Mouse (Mus musculus) heart, embryonic 15.5 days (tissue): ENCODE results near the gene Cmas. TPM values are rescaled to one million over a fixed set of nuclear protein-coding genes. Genes with fewer than 3 reads are reported as not detected.

Experiments used
- ATAC-seq: fragments of 200-750 bp; cut with Nextera tagmentation; replicated peaks from 2 replicates; pipeline ENCODE4 v1.8.0; 2017; ENCODE audit warnings: low read depth, moderate TSS enrichment; ENCODE audit not compliant: insufficient number of reproducible peaks, insufficient read depth, low FRiP score
- H3K27ac ChIP-seq: fragments of 300-500 bp; sonication (generic); 2 replicates; pipeline ENCODE4 v1.5.1; 2015; ENCODE audit warnings: mild to moderate bottlenecking, inconsistent platforms
- H3K27me3 ChIP-seq: fragments of 300-500 bp; sonication (generic); 2 replicates; pipeline ENCODE4 v1.6.1; 2015; ENCODE audit warnings: inconsistent platforms
- H3K36me3 ChIP-seq: fragments of 300-500 bp; sonication (generic); 2 replicates; pipeline ENCODE4 v1.6.1; 2015; ENCODE audit warnings: mild to moderate bottlenecking, inconsistent platforms
- H3K4me1 ChIP-seq: fragments of 300-500 bp; sonication (generic); replicated peaks from 2 replicates; pipeline ENCODE4 v1.6.1; 2015; ENCODE audit warnings: inconsistent platforms
- H3K4me2 ChIP-seq: fragments of 300-500 bp; sonication (generic); 2 replicates; pipeline ENCODE4 v1.6.1; 2015; ENCODE audit warnings: inconsistent platforms, mild to moderate bottlenecking, moderate library complexity
- H3K4me3 ChIP-seq: fragments of 300-500 bp; sonication (generic); 2 replicates; pipeline ENCODE4 v1.5.1; 2015; ENCODE audit warnings: mild to moderate bottlenecking, inconsistent platforms
- H3K9ac ChIP-seq: fragments of 300-500 bp; sonication (generic); 2 replicates; pipeline ENCODE4 v1.6.1; 2015; ENCODE audit warnings: mild to moderate bottlenecking, inconsistent platforms
- H3K9me3 ChIP-seq: fragments of 300-500 bp; sonication (generic); replicated peaks from 2 replicates; pipeline ENCODE4 v1.6.1; 2016; ENCODE audit warnings: inconsistent platforms
- WGBS: fragments of 180-500 bp; shearing (Covaris S2); methylation state at CpG from one replicate; pipeline ENCODE4 v1.1.7; 2015; ENCODE audit warnings: mixed read lengths; 5-methylcytosine and 5-hydroxymethylcytosine counted together
- polyA plus RNA-seq: library from polyadenylated mRNA; unstranded; fragments of >200 nt; fragmentation: Nextera tagmentation; extraction: Ambion mirVana; gene quantifications from 2 replicates; pipeline ENCODE4 v1.2.1, GENCODE M21; 2015

Gene Cmas
- 83.4 and 92.1 TPM in 2 replicates for polyA plus RNA-seq

DNA sequence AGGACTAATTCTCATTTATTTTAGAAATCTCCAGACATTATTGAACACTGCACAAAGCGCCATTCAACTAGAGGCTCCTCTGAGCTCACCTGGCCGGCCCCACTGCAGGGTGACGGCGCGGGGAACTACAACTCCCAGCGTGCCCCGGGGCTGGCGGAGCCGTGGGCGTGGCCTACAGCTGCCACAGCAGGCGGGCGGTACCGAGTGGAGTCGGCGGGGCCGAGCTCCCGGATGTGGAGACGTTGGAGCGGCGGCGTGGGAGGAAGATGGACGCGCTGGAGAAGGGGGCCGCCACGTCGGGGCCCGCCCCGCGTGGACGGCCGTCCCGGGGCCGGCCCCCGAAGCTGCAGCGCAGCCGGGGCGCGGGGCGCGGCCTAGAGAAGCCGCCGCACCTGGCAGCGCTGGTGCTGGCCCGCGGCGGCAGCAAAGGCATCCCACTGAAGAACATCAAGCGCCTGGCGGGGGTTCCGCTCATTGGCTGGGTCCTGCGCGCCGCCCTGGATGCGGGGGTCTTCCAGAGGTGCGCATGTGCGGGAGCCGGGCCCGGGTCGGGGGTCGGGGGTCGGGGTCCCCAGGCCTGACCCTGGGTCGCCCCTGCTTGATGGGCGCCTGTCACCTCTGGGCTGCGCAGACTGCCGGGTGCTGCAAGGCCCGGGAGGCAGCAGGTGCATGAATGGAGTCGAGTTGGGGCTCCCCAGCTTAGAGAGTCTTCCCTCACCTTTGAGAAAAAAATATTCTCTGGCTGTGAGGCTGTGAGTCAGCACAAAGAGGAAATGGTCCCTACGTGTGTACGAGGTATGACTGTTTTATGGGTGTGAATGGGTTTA is at the start of gene Cmas:
TSS of gene Cmas (plus strand) at position 180 of the 827 bp plus-strand sequence.
- Histone ChIP-seq H3K9me3 (no peaks in the 10 kb centered on the region), H3K36me3 (peaks cover 4% of the 10 kb centered on the region; the same call in 1 of the 2 replicates), H3K9ac (peak within 1 kb of the TSS; percentile 84), H3K4me1 (peaks cover 17% of the 10 kb centered on the region), H3K4me2 (peak within 1 kb of the TSS; percentile 88), H3K27me3 (no peaks in the 10 kb centered on the region), H3K27ac (peak within 1 kb of the TSS; percentile 87), H3K4me3 (peak within 1 kb of the TSS; percentile 84)
- ATAC-seq = peak; percentile 92
- under 1% methylated on average over 65 of the region's 68 CpGs for WGBS

DNA sequence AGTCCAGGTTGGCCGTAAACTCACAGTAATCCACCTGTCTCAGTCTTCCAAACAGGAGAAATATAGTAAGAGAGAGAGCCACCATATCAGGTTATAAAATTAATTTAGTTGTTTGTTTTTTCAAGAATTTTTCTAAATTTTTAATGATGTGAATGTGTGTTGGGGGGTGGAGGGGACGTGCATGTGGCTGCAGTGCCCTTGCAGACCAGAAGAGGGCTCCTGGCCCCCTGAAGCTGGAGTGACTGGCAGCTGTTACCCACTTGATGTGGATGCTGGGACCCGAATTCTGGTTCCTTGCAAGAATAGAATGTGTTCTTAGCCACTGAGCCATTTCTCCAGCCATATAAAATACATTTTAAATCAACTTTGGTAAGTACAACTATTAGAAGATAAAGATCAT is 49.8 kb upstream of the Cmas start:
- Histone ChIP-seq H3K4me2 (no peak overlapping the region), H3K4me1 (peaks cover 21% of the 10 kb centered on the region), H3K4me3 (no peak overlapping the region), H3K9ac (no peak overlapping the region), H3K36me3 (no peaks in the 10 kb centered on the region), H3K27ac (no peak overlapping the region), H3K27me3 (no peaks in the 10 kb centered on the region), H3K9me3 (no peaks in the 10 kb centered on the region)
- 84% methylated on average over 3 of the region's 3 CpGs for WGBS
- no peak for ATAC-seq

DNA sequence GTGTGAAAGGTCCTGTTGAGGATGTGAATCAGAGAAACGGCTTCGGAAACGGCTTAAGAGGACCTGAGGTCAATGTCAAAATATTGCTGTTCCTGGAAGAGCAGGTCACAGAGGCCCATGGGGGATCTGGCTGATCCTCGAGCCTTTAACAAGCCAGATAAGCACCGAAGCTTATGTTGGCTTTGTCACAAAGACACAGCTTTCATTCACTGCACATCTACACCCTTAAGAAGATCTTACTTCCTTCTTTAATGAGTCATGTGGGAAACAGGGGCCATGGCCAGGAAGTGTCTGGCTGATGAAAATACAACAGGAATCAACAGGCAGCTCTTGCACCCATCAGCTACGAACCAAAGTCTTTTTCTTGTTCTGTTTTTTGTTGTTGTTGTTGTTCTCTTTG is 48.1 kb upstream of the Cmas start:
- no peak overlapping the region for H3K4me3 ChIP-seq
- H3K36me3 ChIP-seq = no peaks in the 10 kb centered on the region
- no peaks in the 10 kb centered on the region for H3K9me3 ChIP-seq
- H3K4me1 ChIP-seq = peaks cover 14% of the 10 kb centered on the region
- no peak overlapping the region for H3K9ac ChIP-seq
- H3K27me3 ChIP-seq = no peaks in the 10 kb centered on the region
- no peak overlapping the region for H3K4me2 ChIP-seq
- ATAC-seq = no peak
- H3K27ac ChIP-seq = 0 out of 2 replicates have a peak overlapping the region, but pooled peaks have one; percentile 5
- 55% methylated on average over 6 of the region's 6 CpGs for WGBS

DNA sequence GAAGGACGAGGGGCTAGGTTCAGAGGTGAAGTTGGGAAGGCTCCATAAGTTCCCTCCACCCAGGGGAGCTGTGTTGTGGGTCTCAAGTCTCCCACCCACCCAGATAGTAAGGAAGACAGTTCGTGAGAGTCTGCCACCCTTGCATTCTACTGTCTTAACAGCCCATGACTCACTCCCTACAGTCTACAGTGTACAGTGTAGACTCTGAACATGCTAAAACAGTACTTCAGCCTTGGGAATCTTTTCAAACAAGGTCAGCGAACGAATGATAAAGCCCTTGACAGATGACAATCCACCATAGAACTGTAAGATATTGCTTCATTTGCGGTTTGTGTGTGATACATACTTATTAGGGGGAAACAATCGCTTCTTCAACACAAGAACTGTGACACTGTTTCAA is 45.8 kb upstream of the Cmas start:
- H3K9ac ChIP-seq = no peak overlapping the region
- H3K4me2 ChIP-seq = no peak overlapping the region
- ATAC-seq = no peak
- WGBS = 62% methylated on average over 6 of the region's 6 CpGs
- peaks cover 8% of the 10 kb centered on the region; the same call in 1 of the 2 replicates for H3K4me1 ChIP-seq
- H3K4me3 ChIP-seq = no peak overlapping the region
- peak overlapping the region; percentile 57 for H3K27ac ChIP-seq
- H3K27me3 ChIP-seq = no peaks in the 10 kb centered on the region
- H3K36me3 ChIP-seq = no peaks in the 10 kb centered on the region
- H3K9me3 ChIP-seq = no peaks in the 10 kb centered on the region

DNA sequence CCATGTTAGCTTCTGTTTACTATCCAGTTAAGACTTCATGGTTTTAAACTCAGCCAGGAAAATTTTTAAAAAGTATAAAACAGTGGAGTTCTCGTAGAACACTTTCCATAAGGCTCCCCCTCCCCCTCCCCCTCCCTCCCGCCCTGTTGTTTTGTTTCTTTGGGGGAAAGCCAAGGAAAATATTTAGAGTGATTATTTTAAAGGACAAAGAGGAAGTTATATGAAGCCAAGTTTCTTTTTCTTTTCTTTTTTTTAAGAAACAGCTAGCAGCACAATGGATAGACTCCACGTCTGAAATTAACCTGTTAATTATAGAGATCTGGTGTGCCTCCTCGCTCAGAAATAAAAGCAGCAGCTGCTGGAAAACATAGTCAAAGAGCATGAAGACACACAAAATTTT is 45.4 kb upstream of the Cmas start:
- H3K9ac ChIP-seq = no peak overlapping the region
- H3K27me3 ChIP-seq = no peaks in the 10 kb centered on the region
- ATAC-seq = no peak
- no peak overlapping the region for H3K4me2 ChIP-seq
- H3K27ac ChIP-seq = peak overlapping the region; percentile 57
- H3K36me3 ChIP-seq = no peaks in the 10 kb centered on the region
- 47% methylated on average over 4 of the region's 4 CpGs for WGBS
- H3K4me3 ChIP-seq = no peak overlapping the region
- H3K4me1 ChIP-seq = peaks cover 8% of the 10 kb centered on the region; the same call in 1 of the 2 replicates
- no peaks in the 10 kb centered on the region for H3K9me3 ChIP-seq

DNA sequence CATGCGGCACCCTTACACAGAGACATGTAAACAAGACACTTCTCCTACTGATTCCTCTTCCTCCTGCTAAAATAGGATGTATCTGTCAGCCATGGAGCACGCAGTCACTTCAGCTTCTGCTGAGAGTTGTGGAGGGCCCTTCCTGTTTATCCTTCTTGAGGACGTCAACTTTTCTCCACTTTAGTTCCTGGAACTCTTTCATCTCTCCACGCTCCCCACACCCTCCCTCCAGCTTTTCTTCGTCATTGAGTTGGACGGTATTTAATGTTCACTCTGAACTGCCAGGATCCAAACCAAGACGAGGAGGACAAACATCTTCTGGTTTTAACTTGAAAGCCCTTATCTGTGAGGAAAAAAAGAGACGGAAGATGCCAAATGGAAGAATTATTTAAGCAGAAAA is 41.5 kb upstream of the Cmas start:
- H3K4me2 ChIP-seq = no peak overlapping the region
- no peak for ATAC-seq
- 51% methylated on average over 8 of the region's 8 CpGs for WGBS
- no peak overlapping the region for H3K4me3 ChIP-seq
- peaks cover 3% of the 10 kb centered on the region; the same call in 1 of the 2 replicates for H3K4me1 ChIP-seq
- H3K27me3 ChIP-seq = no peaks in the 10 kb centered on the region
- no peaks in the 10 kb centered on the region for H3K36me3 ChIP-seq
- no peak overlapping the region for H3K9ac ChIP-seq
- H3K27ac ChIP-seq = no peak overlapping the region
- H3K9me3 ChIP-seq = no peaks in the 10 kb centered on the region

DNA sequence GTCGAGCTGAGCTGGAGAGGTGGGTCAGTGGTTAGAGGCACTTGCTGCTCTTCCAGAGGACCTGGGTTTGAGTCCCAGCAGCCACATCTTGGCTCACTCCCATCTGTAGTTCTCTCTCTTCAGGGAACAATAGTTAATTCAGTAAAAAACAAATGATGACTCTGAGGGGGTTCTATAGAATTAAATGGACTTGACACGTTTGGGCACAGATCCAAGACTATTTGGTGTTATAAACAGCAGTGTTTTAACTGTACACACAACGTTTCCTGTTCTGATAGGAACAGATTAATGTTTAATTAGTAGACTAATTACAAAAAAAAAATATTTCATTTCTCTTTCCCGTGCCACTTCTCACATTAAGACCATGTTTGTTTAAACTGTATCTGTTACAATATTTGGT is 39.3 kb upstream of the Cmas start:
- 64% methylated on average over 4 of the region's 4 CpGs for whole genome bisulfite sequencing
- Histone ChIP-seq H3K9ac (no peak overlapping the region), H3K27ac (no peak overlapping the region), H3K4me2 (no peak overlapping the region), H3K4me3 (no peak overlapping the region), H3K4me1 (peaks cover 7% of the 10 kb centered on the region; the same call in 1 of the 2 replicates), H3K36me3 (no peaks in the 10 kb centered on the region), H3K9me3 (no peaks in the 10 kb centered on the region), H3K27me3 (no peaks in the 10 kb centered on the region)
- ATAC-seq = no peak

DNA sequence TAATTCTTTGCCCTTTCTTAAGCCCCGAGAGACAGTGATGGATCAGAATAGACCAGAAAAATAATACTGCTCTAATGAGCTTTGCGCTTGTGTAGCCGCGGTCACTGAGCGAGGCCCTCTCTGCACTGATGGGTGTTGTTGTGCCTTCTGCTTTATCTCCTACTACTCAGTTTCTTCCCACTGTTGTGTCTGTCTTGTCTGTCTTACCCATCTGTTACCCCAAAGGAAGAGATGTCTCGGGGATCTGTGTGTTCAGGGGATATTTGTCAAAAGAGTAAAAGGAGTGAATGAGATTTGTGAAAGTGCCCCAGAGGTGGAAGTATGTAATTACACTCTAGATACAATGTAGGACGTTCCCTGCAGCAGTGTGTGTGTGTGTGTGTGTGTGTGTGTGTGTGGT is 38.3 kb upstream of the Cmas start:
- ATAC-seq = no peak
- no peak overlapping the region for H3K4me2 ChIP-seq
- no peaks in the 10 kb centered on the region for H3K36me3 ChIP-seq
- H3K27ac ChIP-seq = no peak overlapping the region
- no peaks in the 10 kb centered on the region for H3K9me3 ChIP-seq
- no peak overlapping the region for H3K4me3 ChIP-seq
- no peak overlapping the region for H3K9ac ChIP-seq
- no peaks in the 10 kb centered on the region for H3K27me3 ChIP-seq
- 0 out of 2 replicates have a peak, but pooled peaks cover 4% of the 10 kb centered on the region for H3K4me1 ChIP-seq
- 69% methylated on average over 7 of the region's 7 CpGs for WGBS

DNA sequence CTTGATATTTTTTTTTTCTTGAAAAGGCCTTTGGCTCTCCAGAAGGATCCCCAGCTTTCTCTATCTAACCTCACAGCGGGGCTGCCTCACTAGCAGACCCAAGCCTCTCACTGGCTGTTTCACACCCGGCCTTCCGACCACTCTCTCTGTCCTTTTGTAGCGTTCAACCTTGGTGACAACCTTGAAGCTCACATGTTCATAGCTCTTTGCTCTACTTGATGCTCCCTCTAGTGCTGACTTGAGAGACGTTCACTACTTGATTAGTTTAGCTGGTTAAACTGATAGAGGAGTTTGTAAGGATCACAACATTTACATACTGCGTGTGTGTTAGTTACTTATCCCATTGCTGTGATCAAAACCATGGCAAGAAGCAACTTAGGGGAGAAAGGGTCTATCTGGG is 35.8 kb upstream of the Cmas start:
- no peaks in the 10 kb centered on the region for H3K36me3 ChIP-seq
- H3K4me2 ChIP-seq = no peak overlapping the region
- H3K4me1 ChIP-seq = 0 out of 2 replicates have a peak, but pooled peaks cover 4% of the 10 kb centered on the region
- no peak overlapping the region for H3K9ac ChIP-seq
- 51% methylated on average over 6 of the region's 6 CpGs for WGBS
- H3K27ac ChIP-seq = 0 out of 2 replicates have a peak overlapping the region, but pooled peaks have one; percentile 30
- H3K9me3 ChIP-seq = no peaks in the 10 kb centered on the region
- no peaks in the 10 kb centered on the region for H3K27me3 ChIP-seq
- no peak; the same call in 1 of the 2 replicates for ATAC-seq
- no peak overlapping the region for H3K4me3 ChIP-seq

DNA sequence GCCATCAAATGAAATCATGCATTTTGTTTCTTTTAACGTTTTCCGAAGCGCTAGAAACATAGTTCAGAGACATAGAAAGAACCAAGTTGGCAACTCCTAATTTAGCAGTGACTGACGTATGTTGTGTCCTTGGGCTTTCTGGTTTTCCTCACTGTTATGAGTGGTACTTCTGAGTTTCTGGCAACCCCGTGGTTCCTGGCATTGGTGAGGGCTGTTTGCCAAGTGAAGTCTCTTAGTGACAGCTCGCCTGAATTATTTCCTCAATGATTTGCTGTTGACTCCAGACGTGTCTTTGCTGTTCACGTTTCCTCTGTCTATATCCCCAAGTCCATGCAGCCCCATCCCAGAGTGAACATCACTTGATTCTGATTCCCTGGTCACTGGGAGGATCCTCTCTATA is 34.8 kb upstream of the Cmas start:
- Histone ChIP-seq H3K27ac (no peak overlapping the region), H3K9ac (no peak overlapping the region), H3K4me1 (0 out of 2 replicates have a peak, but pooled peaks cover 4% of the 10 kb centered on the region), H3K4me3 (no peak overlapping the region), H3K9me3 (no peaks in the 10 kb centered on the region), H3K36me3 (no peaks in the 10 kb centered on the region), H3K27me3 (no peaks in the 10 kb centered on the region), H3K4me2 (no peak overlapping the region)
- WGBS = 58% methylated on average over 8 of the region's 8 CpGs
- ATAC-seq = no peak

DNA sequence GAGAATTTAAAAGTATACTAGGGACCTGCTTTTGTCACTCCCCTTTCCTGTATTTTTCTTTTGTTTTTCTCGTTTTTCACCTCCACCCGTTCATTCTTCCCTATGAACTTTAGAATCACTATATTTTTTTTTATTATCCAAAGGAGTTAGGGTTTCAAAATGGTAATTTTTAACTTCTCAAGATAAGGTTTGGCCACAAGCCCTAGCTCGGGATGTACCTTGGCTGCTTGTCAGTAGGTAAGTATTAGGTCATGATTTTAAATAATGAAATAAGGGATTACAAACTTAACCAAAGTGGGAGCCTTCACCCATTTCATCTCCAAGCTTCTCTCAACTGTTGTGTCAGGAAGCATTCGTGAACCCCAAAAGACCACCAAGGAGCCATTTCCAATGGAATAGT is 30.5 kb upstream of the Cmas start:
- Histone ChIP-seq H3K4me1 (no peaks in the 10 kb centered on the region), H3K27me3 (no peaks in the 10 kb centered on the region), H3K36me3 (no peaks in the 10 kb centered on the region), H3K27ac (no peak overlapping the region), H3K4me2 (no peak overlapping the region), H3K9ac (no peak overlapping the region), H3K9me3 (no peaks in the 10 kb centered on the region), H3K4me3 (no peak overlapping the region)
- 74% methylated on average over 4 of the region's 4 CpGs for WGBS
- ATAC-seq = no peak
